Mouse (Mus musculus): Measurements from ENCODE around the gene Atp1a4.

Atp1a4 gene

GRCm38 (mm10) chr1:172258314-172258713 lies at the start of gene Atp1a4:
Gene Atp1a4 (minus strand): TSS chr1:172258414.
- DNase-seq (ENCODE audit: low spot score): no peak

GRCm38 (mm10) chr1:172307936-172308335 lies 49.7 kb upstream of the Atp1a4 start:
- DNase-seq (ENCODE audit: low spot score): no peak

GRCm38 (mm10) chr1:172306885-172307284 lies 48.7 kb upstream of the Atp1a4 start:
- DNase-seq (ENCODE audit: low spot score): no peak

GRCm38 (mm10) chr1:172306196-172306595 lies 48.0 kb upstream of the Atp1a4 start:
- DNase-seq (ENCODE audit: low spot score): no peak

DNA sequence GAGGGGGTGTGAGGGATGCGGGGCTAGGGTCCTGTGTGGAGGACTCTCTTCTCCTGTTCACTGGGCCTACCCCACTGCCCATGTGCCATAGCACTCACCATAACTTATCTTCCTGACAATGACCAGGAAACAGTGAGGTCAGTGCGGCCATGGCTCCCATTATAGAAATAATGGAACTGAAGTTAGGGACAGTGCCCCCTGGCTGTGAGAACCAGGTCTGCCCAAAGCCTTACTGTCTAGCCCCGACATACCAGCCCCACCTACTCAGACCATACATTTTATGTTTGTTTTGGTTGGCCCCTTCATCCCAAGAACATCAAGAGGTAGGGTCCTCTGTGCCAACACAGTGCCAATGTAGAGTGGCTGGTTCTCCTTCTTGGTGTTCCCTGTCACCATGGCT lies 47.4 kb upstream of the Atp1a4 start:
- DNase-seq (ENCODE audit: low spot score): no peak

DNA sequence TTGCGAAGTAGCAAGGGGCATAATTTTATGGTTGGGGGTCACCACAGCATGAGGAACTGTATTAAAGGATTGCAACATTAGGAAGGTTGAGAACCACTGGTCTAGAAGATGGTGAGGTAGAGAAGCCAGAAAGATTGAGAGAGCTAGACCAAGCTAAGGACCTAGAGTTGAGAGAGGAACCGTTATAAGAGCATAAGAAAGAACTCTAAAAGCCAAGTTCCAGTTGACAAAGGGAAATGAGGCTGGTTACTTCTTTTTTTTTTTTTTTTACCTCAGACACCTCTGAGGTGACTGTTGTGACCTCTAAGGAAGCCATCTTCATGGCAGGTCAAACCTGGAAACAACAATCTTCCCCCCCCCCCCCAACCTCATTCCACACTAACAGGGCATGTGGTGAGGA lies 46.9 kb upstream of the Atp1a4 start:
- DNase-seq (ENCODE audit: low spot score): no peak

- DNase-seq (ENCODE audit: low spot score): no peak
These were observed 46.2 kb upstream of the Atp1a4 start for GRCm38 (mm10) chr1:172304443-172304842.

DNA sequence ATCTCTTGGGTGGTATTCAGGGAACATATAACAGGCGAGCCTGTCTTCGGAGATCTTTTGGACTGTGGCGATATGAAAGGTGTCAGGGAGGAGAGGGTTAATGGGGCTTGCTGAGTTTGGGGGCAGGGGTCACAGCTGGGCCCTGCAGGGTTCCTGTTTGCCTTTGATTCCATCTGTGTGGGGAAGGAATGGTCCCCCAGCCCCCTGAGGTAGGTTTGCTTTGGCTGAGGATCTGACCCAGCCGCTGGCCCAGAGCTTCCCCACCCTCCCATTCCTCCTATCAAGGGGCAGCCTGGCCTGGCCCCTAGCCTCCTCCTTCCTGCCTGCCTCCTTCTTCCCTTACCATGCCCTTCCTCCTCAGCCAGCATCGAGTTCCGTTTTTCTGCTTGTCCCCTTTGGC lies 44.6 kb upstream of the Atp1a4 start:
- DNase-seq (ENCODE audit: low spot score): no peak

GRCm38 (mm10) chr1:172302311-172302710 lies 44.1 kb upstream of the Atp1a4 start:
- DNase-seq (ENCODE audit: low spot score): no peak

GRCm38 (mm10) chr1:172301180-172301579 lies 43.0 kb upstream of the Atp1a4 start:
- no peak for DNase-seq (ENCODE audit: low spot score)

GRCm38 (mm10) chr1:172300247-172300646 lies 42.0 kb upstream of the Atp1a4 start:
- DNase-seq (ENCODE audit: low spot score): no peak

DNA sequence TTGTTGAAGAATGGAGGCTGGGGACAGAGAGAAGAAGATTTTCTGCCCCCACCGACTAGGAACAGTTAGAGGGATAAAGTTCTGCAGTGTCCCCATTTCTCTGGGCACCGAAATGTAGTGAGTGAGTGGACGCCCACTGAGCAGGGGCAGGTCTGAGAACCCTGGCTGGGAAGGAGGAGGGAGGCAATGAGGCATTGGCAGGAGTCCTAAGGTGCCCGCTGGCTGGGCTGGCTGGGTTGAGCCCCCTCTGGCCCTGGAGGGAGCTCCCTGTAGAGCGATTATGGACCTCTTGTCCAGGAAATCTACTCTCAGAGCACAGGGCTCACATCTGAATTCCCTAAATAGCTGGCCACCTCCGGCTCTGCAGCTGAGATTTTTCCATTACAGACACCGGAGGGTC lies 41.3 kb upstream of the Atp1a4 start:
- DNase-seq (ENCODE audit: low spot score): no peak

GRCm38 (mm10) chr1:172297611-172298537 lies 39.7 kb upstream of the Atp1a4 start, which contains the start of gene Atp1a2:
Gene Atp1a2 (minus strand): TSS chr1:172298064.
- no peak for DNase-seq (ENCODE audit: low spot score)

DNA sequence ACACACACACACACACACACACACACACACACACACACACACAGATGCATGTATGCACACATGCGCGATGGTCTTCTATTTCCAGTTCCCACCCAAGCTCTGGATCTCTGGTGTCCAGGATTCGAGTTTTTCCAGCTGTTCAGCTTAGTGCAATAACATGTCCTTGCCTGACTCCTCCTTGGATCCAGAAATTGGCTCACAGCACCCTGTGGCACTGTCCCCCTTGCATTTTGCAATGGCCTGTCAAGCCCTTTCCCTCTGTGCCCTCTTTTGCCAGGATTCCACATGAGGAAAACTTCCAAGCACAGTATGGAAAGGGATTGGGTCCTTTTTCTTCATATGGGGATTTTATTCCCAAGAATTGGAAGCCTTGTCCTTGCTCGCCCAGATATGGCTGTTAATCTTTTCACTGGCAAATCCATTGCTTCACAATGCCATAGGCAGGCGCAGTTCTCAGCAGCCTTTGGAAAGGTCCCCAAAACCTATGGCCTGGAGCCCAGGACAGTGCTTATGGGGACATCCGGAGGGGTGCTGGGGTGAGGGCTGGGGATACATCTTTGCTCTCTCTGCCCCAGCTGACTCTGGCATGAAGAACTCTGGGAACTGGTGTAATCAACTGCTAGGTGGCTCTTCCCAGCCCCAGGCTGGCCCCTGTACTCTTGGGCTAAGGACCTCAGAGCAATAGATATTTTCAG lies 38.7 kb upstream of the Atp1a4 start:
- no peak for DNase-seq (ENCODE audit: low spot score)

DNA sequence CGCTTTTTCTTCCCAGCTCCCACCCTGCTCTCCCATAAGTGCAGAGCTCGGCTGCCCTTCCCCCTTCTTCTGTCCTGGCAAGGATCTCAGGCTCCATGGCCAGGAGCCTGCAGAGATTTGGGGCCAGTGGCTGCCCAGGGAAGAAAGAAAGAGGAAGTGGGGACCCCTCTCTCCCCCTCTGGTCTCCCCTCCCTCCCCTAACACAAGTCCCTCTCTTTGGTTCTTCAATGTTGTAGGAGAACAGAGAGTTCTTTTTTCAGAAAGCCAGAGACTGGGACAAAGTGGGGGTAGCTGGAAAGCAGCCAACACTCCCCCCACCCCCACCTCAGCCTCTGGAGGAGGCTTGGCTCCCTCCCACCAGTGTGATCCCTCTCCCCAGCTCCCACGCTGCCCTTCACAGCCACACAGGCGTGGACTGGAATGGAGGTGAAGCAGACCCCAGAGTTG lies 37.6 kb upstream of the Atp1a4 start:
- no peak for DNase-seq (ENCODE audit: low spot score)

- no peak for DNase-seq (ENCODE audit: low spot score)
These were observed 35.2 kb upstream of the Atp1a4 start for GRCm38 (mm10) chr1:172293449-172293848.

- DNase-seq (ENCODE audit: low spot score): no peak
These were observed 34.7 kb upstream of the Atp1a4 start for GRCm38 (mm10) chr1:172292880-172293279.

- DNase-seq (ENCODE audit: low spot score): no peak
These were observed 31.4 kb upstream of the Atp1a4 start for GRCm38 (mm10) chr1:172289617-172289946.

- no peak for DNase-seq (ENCODE audit: low spot score)
These were observed 30.8 kb upstream of the Atp1a4 start for GRCm38 (mm10) chr1:172288900-172289616.

DNA sequence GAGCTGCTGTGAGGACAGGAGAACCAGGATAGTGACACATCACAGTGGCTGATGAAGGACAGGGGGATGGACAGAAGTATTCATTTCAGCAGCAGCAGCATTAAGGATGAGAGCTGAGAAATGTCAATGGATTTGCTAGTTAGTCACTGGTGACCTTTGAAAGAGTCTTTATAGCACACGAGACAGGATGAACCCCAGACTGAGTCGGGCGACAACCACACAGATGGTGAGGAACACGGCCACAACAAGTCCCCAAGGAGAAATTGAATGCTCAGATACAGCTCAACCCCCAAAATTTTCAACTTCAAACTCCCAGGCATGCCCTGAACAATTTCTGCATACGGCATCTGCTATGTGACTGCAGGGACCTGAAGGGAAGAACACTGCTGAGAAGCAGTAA lies 28.5 kb upstream of the Atp1a4 start:
- no peak for DNase-seq (ENCODE audit: low spot score)

GRCm38 (mm10) chr1:172284221-172284620 lies 26.0 kb upstream of the Atp1a4 start:
- DNase-seq (ENCODE audit: low spot score): no peak

DNA sequence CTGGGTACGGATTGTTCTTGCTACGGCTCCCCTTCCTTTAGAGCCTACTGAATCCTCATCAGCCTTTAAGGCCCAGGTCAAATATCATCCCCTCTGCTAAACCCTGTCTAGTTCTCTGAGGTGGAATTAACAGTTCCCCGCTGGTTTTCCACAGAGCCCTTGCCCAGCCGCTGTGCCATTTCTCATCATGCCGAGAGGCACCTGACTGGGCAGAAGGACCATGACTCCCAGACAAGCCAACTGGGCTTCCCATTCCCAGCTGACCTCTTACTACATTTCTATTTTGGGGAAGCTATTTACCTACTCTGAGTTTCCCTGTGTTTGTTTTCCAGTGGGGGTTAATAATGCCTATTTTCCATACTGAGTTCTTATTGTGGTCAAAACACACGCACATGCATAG lies 24.9 kb upstream of the Atp1a4 start:
- no peak for DNase-seq (ENCODE audit: low spot score)
